Mouse (Mus musculus): ENCODE measurements around the gene Lipc. TPM values are rescaled to one million over a fixed set of nuclear protein-coding genes. Genes with fewer than 3 reads are reported as not detected.
A peak's percentile ranks its signal among the peaks of the same experiment; 100 is the strongest.

Gene Lipc
- polyA plus RNA-seq, 1 experiment from 2014 or later, result not detected

GRCm38 (mm10) chr9:70973286-70973685, 21.3 kb upstream of the Lipc start:
- Histone ChIP-seq H3K4me2 (no peak overlapping the region), H3K9me3 (no peaks in the 10 kb centered on the region), H3K27ac (no peak overlapping the region), H3K4me3 (replicated peaks) (no peak overlapping the region), H3K27me3 (no peaks in the 10 kb centered on the region), H3K9ac (replicated peaks) (no peak overlapping the region), H3K36me3 (no peaks in the 10 kb centered on the region), H3K4me1 (replicated peaks) (no peaks in the 10 kb centered on the region)
- no peak for ATAC-seq (ENCODE audit: insufficient number of reproducible peaks, insufficient read depth, low FRiP score, low TSS enrichment, low read depth)

GRCm38 (mm10) chr9:70969244-70969643, 17.2 kb upstream of the Lipc start:
- Histone ChIP-seq H3K9me3 (no peaks in the 10 kb centered on the region), H3K27me3 (no peaks in the 10 kb centered on the region), H3K27ac (no peak overlapping the region), H3K4me3 (replicated peaks) (no peak overlapping the region), H3K4me2 (no peak overlapping the region), H3K36me3 (no peaks in the 10 kb centered on the region), H3K4me1 (replicated peaks) (no peaks in the 10 kb centered on the region), H3K9ac (replicated peaks) (no peak overlapping the region)
- ATAC-seq (ENCODE audit: insufficient number of reproducible peaks, insufficient read depth, low FRiP score, low TSS enrichment, low read depth), result no peak
- 74% methylated on average over 3 of the region's 3 CpGs for WGBS

- H3K27me3 ChIP-seq, result no peaks in the 10 kb centered on the region
- H3K27ac ChIP-seq, result no peak overlapping the region
- ATAC-seq (ENCODE audit: insufficient number of reproducible peaks, insufficient read depth, low FRiP score, low TSS enrichment, low read depth), result no peak
- H3K4me1 ChIP-seq (replicated peaks), result peaks cover 10% of the 10 kb centered on the region
- H3K9me3 ChIP-seq, result no peaks in the 10 kb centered on the region
- no peak overlapping the region for H3K4me3 ChIP-seq (replicated peaks)
- WGBS, result 79% methylated on average over 17 of the region's 17 CpGs
- H3K4me2 ChIP-seq, result no peak overlapping the region
- H3K9ac ChIP-seq (replicated peaks), result no peak overlapping the region
- H3K36me3 ChIP-seq, result no peaks in the 10 kb centered on the region
Observed at GRCm38 (mm10) chr9:70965999-70966994, 14.3 kb upstream of the Lipc start.

- H3K27ac ChIP-seq, result no peak overlapping the region
- peaks cover 10% of the 10 kb centered on the region for H3K4me1 ChIP-seq (replicated peaks)
- ATAC-seq (ENCODE audit: insufficient number of reproducible peaks, insufficient read depth, low FRiP score, low TSS enrichment, low read depth), result no peak
- H3K4me2 ChIP-seq, result no peak overlapping the region
- H3K36me3 ChIP-seq, result no peaks in the 10 kb centered on the region
- H3K4me3 ChIP-seq (replicated peaks), result no peak overlapping the region
- no peak overlapping the region for H3K9ac ChIP-seq (replicated peaks)
- no peaks in the 10 kb centered on the region for H3K9me3 ChIP-seq
- 86% methylated on average over 2 of the region's 2 CpGs for WGBS
- H3K27me3 ChIP-seq, result no peaks in the 10 kb centered on the region
Observed at GRCm38 (mm10) chr9:70965422-70965821, 13.4 kb upstream of the Lipc start.

- 85% methylated on average over 4 of the region's 4 CpGs for WGBS
- no peak overlapping the region for H3K9ac ChIP-seq (replicated peaks)
- no peak for ATAC-seq (ENCODE audit: insufficient number of reproducible peaks, insufficient read depth, low FRiP score, low TSS enrichment, low read depth)
Observed at GRCm38 (mm10) chr9:70965011-70965410, 13.0 kb upstream of the Lipc start.

GRCm38 (mm10) chr9:70963461-70963891, 11.4 kb upstream of the Lipc start:
- Histone ChIP-seq H3K4me1 (replicated peaks) (peaks cover 10% of the 10 kb centered on the region), H3K27ac (peak overlapping the region; percentile 67), H3K9ac (replicated peaks) (no peak overlapping the region; the same call in 1 of the 2 replicates), H3K36me3 (no peaks in the 10 kb centered on the region), H3K27me3 (no peaks in the 10 kb centered on the region), H3K4me2 (no peak overlapping the region), H3K9me3 (no peaks in the 10 kb centered on the region), H3K4me3 (replicated peaks) (no peak overlapping the region)
- WGBS, result 58% methylated on average over 7 of the region's 7 CpGs
- ATAC-seq (ENCODE audit: insufficient number of reproducible peaks, insufficient read depth, low FRiP score, low TSS enrichment, low read depth), result no peak

More at GRCm38 (mm10) chr9:70965011-70965410, 13.0 kb upstream of the Lipc start:
- Histone ChIP-seq H3K4me2 (no peak overlapping the region), H3K27ac (no peak overlapping the region), H3K9me3 (no peaks in the 10 kb centered on the region), H3K4me3 (replicated peaks) (no peak overlapping the region), H3K27me3 (no peaks in the 10 kb centered on the region), H3K36me3 (no peaks in the 10 kb centered on the region), H3K4me1 (replicated peaks) (peaks cover 10% of the 10 kb centered on the region)

- no peak overlapping the region for H3K4me3 ChIP-seq (replicated peaks)
- no peaks in the 10 kb centered on the region for H3K27me3 ChIP-seq
- H3K9ac ChIP-seq (replicated peaks), result no peak overlapping the region; the same call in 1 of the 2 replicates
- no peak for ATAC-seq (ENCODE audit: insufficient number of reproducible peaks, insufficient read depth, low FRiP score, low TSS enrichment, low read depth)
- H3K4me1 ChIP-seq (replicated peaks), result peaks cover 10% of the 10 kb centered on the region
- H3K9me3 ChIP-seq, result no peaks in the 10 kb centered on the region
- no peak overlapping the region for H3K4me2 ChIP-seq
- H3K27ac ChIP-seq, result 0 out of 2 replicates have a peak overlapping the region, but pooled peaks have one; percentile 67
- 85% methylated on average over 2 of the region's 2 CpGs for WGBS
- H3K36me3 ChIP-seq, result no peaks in the 10 kb centered on the region
Observed at GRCm38 (mm10) chr9:70962781-70963455, 10.9 kb upstream of the Lipc start.

- no peaks in the 10 kb centered on the region for H3K36me3 ChIP-seq
- H3K4me1 ChIP-seq (replicated peaks), result peaks cover 10% of the 10 kb centered on the region
- H3K4me2 ChIP-seq, result no peak overlapping the region
- no peaks in the 10 kb centered on the region for H3K9me3 ChIP-seq
- WGBS, result 90% methylated on average over 5 of the region's 5 CpGs
- H3K4me3 ChIP-seq (replicated peaks), result no peak overlapping the region
- ATAC-seq (ENCODE audit: insufficient number of reproducible peaks, insufficient read depth, low FRiP score, low TSS enrichment, low read depth), result no peak
- H3K9ac ChIP-seq (replicated peaks), result no peak overlapping the region
- no peaks in the 10 kb centered on the region for H3K27me3 ChIP-seq
- no peak overlapping the region for H3K27ac ChIP-seq
Observed at GRCm38 (mm10) chr9:70960301-70960700, 8.3 kb upstream of the Lipc start.

GRCm38 (mm10) chr9:70959866-70960265, 7.8 kb upstream of the Lipc start:
- Histone ChIP-seq H3K9ac (replicated peaks) (no peak overlapping the region), H3K27me3 (no peaks in the 10 kb centered on the region), H3K4me2 (no peak overlapping the region), H3K36me3 (no peaks in the 10 kb centered on the region), H3K4me3 (replicated peaks) (no peak overlapping the region), H3K27ac (no peak overlapping the region), H3K9me3 (no peaks in the 10 kb centered on the region), H3K4me1 (replicated peaks) (peaks cover 10% of the 10 kb centered on the region)
- no peak for ATAC-seq (ENCODE audit: insufficient number of reproducible peaks, insufficient read depth, low FRiP score, low TSS enrichment, low read depth)
- WGBS, result 84% methylated on average over 5 of the region's 5 CpGs

GRCm38 (mm10) chr9:70959447-70959846, 7.4 kb upstream of the Lipc start:
- Histone ChIP-seq H3K4me1 (replicated peaks) (peaks cover 10% of the 10 kb centered on the region), H3K27me3 (no peaks in the 10 kb centered on the region), H3K36me3 (no peaks in the 10 kb centered on the region), H3K27ac (no peak overlapping the region), H3K9ac (replicated peaks) (no peak overlapping the region), H3K9me3 (no peaks in the 10 kb centered on the region), H3K4me2 (no peak overlapping the region), H3K4me3 (replicated peaks) (no peak overlapping the region)
- ATAC-seq (ENCODE audit: insufficient number of reproducible peaks, insufficient read depth, low FRiP score, low TSS enrichment, low read depth), result no peak
- WGBS, result 85% methylated on average over 3 of the region's 3 CpGs

- Histone ChIP-seq H3K9ac (replicated peaks) (no peak overlapping the region), H3K27me3 (no peaks in the 10 kb centered on the region), H3K9me3 (no peaks in the 10 kb centered on the region), H3K4me3 (replicated peaks) (no peak overlapping the region), H3K4me1 (replicated peaks) (peaks cover 4% of the 10 kb centered on the region), H3K36me3 (no peaks in the 10 kb centered on the region), H3K4me2 (no peak overlapping the region), H3K27ac (no peak overlapping the region)
- 65% methylated on average over 5 of the region's 5 CpGs for WGBS
- ATAC-seq (ENCODE audit: insufficient number of reproducible peaks, insufficient read depth, low FRiP score, low TSS enrichment, low read depth), result no peak
Observed at GRCm38 (mm10) chr9:70958381-70958780, 6.4 kb upstream of the Lipc start.

Measured in limb, embryonic 12.5 days (tissue).